Mouse (Mus musculus): ENCODE measurements around the gene Adam15.

Adam15 gene

GRCm38 (mm10) chr3:89349869-89350501 lies at the start of gene Adam15:
Adam15 (minus strand) TSS chr3:89349996.
- DNase-seq (ENCODE audit: low read depth, low spot score), result peak; percentile 91

DNA sequence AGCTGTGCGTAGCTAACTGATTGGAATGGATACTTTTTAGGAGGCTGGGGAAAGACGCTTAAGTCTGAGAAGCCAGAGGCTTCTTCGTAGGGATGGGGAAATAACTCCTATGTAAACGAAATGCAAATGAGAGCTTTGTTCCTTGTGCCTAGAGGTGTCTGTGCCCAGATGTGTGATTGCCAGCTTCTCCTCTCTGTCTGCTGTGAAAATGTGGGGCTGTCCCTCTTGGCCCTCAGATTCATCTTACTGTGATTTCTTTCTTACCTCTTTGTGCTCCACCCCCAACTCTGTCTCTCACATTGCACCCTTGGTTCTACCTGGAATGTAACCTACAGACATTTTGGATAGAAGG lies 46.8 kb upstream of the Adam15 start:
- DNase-seq (ENCODE audit: low read depth, low spot score), result peak; percentile 88

DNA sequence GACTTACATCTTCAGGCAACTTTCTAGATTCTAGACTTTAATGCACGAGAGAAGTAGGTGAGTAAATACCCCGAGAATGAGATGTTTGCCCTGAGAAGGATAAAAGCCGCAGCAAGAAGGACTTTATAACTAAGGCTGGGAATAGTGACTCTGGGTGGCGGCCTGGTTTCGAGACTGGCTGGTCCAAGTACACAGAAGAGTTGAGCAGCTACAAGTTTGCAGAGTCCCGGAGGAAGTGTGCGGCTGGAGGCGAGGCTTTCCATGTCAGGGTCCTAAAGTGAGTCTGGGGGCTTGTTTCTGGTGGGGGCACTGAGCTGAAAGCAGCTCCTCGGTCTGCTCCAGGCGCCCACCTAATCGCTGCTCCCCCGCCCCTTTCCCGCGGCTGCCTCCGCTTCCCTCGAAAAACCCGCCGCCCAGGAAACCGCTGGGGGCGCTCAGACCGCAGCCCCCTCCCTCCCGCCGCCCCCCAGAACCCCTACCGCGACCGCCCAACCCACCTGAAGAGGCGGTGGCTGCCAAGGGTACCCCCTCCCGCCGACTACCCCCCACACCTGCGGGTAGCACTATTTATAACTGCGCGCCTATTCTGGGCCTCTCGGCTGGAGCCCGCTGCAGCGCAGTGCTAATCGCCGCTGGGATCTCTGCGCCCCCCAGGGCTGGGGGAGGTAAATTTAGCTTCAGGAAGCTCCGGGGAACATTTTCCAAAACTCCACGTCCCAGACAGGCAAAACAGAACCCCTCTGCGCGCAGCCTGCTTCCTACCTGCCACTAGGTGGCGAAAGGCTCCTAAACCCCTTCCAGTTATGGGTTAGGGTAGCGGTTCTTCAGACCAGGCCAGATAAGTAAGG lies 46.2 kb upstream of the Adam15 start:
- peak; percentile 88 for DNase-seq (ENCODE audit: low read depth, low spot score)

GRCm38 (mm10) chr3:89395419-89395805 lies 45.6 kb upstream of the Adam15 start:
- no peak for DNase-seq (ENCODE audit: low read depth, low spot score)

DNA sequence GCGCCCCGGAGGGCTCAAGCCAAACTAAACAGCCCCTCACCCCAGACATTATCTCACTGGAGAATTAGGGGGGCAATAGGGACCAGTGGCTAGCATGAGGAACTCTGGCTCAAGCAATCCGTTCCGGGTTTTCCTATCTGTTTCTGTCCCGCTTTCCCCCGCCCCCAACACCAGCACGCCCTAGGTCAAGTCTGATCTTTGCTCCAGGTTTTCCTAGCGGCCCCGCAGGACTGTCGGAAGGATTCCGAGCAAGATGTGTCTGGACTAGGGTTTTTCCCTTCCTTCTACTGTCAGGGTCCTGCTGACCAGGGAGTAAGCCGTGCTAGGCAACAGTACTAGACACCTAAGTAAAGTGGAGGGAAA lies 45.1 kb upstream of the Adam15 start:
- DNase-seq (ENCODE audit: low read depth, low spot score), result peak; percentile 83

DNA sequence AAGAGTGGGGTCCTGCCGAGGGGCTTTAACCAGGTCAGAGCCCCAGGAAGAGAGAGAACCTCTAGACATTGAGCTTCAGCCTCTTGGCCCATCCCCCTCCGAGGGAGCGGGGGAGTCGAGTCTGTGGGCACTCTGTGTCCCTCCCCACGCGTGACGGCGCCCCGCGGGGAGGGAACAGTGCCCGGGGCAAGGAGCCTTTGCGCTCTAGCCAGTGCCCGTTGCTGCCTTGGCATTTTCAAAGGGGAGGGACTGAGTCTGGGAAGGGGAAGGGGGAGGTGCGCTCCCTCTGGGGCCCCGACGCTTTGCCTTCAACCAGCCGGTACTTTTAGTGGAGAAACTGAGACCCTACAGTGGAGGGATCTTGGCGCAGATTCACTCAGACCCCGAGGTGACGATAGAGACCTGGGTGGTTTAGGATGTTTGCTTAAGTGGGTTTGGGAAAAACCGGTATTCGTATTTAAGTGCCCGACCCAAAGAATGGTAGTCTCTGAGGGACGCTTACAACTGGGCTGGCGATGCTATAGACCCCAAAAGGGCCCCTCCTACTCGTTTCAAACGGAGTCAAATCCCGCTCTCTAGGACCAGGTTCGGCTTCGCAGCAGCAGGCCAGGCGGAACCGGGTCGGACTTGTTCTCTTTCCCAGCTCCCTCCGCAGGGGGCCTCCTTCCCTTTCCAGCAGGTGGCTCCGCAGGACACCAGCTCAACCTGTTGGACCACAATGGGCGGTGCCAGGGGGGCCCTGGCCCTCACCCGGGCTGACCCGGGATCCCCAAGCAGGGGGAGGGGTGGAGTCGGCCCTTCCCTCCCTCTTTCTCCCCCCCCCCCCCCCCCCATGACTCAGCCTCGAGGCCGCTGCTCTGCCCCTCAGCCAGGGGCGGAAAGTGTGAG lies 44.5 kb upstream of the Adam15 start, which contains the start of gene Zbtb7b:
Gene Zbtb7b, minus strand, starts transcription at position 771 of the 888 bp plus-strand sequence.
- peak; percentile 87 for DNase-seq (ENCODE audit: low read depth, low spot score)

GRCm38 (mm10) chr3:89393605-89394004 lies 43.8 kb upstream of the Adam15 start:
- DNase-seq (ENCODE audit: low read depth, low spot score), result peak; percentile 99

- peak; percentile 75 for DNase-seq (ENCODE audit: low read depth, low spot score)
These were observed 43.1 kb upstream of the Adam15 start for GRCm38 (mm10) chr3:89392871-89393311.

DNA sequence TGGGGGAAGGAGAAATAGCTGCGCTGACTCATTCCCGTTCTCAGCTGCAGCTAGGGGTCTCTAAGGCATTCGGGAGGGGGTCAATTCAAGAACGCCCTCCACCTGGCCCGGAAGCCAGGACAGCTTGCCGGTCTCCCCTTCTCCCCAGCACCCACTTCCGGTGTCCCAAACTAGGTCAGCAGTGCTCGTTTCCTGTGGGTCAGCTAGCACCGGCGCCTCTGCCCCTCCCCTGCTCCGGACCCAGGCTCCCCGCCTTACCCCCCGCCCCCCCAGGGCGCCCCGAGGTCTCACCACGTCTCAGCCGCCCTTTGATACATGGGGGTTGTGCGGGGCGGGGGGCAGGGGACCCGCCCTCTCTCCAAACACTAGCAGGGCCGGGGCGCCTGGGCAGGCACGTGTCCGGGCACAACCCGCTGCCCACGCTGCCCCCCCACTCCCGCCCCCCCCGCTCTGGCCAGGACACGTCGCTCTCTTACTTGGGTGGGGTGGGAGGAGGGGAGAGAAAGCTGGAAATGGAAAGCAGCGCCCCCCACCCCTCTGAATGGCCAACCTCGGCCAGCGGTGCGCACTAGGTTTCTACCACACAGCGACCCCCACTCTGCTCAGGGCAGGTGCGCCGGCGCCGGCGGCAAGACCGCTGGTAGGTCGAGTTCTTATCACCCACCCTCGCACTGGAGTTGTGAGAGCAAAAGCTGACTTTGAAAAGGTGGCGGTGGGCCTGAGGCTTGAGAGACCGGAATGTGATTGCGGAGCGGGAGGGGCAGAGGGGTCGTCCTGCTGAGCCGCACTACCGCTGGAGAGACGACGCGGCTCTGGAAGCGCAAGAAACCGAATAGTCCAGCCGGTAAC lies 42.1 kb upstream of the Adam15 start:
- peak; percentile 85 for DNase-seq (ENCODE audit: low read depth, low spot score)

- peak; percentile 85 for DNase-seq (ENCODE audit: low read depth, low spot score)
These were observed 41.2 kb upstream of the Adam15 start for GRCm38 (mm10) chr3:89390699-89391662.

DNA sequence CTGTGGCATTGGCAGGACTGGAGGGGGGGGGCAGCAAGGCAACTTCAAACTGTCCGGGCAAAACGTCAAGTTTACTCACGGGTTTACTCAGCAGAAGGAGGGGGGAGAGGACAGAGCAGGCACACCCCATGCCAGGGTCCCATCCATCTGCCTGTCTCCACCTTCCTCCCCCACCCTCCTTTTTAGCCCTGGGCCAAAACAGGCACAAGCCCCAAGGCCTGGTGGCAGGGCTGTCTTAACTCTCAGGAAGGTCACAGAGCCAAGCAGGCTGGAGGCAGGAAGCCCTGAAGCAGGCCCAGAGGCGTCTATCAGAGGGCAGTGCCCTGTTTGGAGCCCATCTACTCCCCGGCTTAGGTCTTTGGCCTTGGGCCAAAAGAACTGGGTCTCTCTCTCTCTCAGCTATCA lies 40.3 kb upstream of the Adam15 start:
- peak; percentile 83 for DNase-seq (ENCODE audit: low read depth, low spot score)

DNA sequence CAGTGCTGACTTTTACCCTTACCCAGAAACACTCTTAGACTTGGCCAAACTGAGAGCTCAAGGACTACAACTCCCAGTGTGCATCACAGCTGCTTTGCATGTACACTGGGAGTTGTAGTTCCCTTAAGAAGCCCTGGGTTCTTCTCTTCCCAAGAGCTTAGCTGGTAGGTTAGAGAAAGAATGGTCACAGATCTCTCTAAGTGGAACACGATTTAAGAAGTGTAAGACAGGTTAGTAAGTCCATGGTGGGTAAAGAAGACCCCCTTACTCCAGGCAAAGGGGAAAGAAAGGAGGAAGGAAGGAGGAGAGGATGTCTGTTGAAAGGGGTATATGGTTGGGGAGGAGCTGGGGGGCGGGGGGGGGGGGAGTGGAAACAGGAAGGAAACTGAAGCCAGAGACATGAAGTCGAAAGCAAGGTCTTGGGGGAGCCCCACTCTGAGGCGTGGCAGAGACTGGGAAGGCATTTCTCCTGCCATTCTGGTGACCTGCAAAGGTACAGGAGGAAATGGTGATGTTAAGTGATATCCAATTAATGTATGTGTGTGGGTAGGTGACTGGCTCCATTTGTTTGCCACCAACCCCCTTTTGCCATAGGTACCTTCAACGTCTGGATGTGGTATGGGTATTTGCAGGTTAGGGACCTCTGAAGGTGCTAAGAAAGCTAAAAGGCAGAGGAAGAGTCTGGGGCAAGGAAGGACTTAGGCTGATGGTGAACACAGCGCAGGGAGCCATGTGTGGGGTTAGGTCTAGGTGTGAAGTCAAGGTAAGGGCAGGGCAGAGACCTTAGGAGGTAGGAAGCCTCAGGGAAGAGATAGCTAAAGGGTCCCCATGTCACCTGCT lies 39.3 kb upstream of the Adam15 start:
- peak; percentile 82 for DNase-seq (ENCODE audit: low read depth, low spot score)

DNA sequence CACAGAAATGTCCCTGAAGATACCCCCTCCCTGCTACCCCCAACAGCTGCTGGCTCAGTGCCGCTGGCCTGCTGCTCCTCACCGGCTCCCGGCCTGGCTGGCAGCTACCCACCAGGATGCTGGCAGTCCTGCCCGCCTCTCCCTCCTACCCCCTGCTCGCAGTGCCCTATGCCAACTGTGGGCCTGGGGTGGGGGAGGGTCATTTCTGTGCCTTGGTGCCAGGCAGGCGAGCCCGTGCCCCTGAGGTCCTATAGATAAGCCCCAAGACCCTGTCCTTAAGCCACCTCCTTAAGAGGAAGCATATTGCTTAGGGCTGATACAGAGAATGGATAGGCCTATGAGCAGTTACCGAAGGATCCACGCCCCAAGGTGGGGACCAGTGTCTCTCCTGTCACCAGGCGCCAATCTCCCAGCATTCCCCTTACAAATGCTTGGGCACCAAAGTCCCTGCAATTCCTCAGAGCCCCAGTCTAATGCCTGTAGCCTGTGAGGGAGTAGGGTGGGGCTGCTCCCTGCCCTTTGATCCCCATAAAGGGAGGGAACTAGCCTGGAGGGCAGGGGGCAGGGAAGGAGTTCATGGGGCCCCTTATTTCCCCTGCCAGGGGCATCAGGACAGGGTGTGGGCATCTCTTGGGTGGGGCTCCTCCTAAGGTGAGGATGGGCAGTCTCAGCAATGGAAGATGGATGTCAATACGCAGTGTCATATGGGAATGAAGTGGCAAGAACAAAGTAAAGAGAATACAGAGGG lies 38.5 kb upstream of the Adam15 start:
- DNase-seq (ENCODE audit: low read depth, low spot score), result no peak

DNA sequence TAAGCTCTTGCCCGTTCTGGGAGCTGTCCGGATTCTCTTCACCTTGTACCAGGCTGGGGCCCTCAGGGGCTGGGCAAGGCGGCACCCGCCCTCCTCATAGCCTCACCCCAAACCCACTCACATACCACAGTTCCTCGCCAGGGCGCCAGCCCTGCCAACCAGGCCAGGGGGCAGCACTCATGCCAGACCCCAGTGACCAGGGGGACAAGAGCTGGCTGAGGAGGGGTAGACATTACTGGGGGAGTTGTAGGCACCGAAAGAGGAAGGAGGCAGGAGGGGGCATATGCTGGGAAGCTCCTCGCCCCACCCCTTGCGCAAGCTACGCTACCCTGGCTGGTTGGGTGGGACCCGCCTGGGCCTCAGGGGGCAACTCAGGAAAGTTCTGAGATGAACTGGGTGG lies 37.8 kb upstream of the Adam15 start:
- no peak for DNase-seq (ENCODE audit: low read depth, low spot score)

GRCm38 (mm10) chr3:89386438-89387420 lies 36.9 kb upstream of the Adam15 start:
- no peak for DNase-seq (ENCODE audit: low read depth, low spot score)

DNA sequence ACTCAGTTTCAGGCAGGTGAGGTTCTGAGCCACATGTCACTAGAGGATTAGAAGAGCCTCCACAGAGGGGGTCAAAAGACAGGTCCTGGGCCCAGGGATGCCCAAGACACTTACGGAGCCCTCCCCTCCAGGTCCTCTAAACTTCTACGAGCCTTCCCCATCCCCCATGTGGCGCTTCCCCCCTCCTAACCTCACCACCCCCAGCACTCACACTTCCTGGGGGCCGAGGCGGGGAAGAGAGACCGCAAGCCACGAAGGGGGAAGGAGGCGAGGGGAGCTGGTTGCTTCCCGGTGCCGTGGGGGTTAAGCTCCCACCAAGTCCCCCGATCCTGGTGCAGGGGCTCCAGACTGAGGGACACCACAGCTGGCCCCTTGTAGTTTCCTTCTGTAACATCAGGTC lies 35.7 kb upstream of the Adam15 start:
- DNase-seq (ENCODE audit: low read depth, low spot score), result no peak

Measured in A20 (cell line).